8 mouse cellular contexts compared by ENCODE assay signal in the genomic region with DNA sequence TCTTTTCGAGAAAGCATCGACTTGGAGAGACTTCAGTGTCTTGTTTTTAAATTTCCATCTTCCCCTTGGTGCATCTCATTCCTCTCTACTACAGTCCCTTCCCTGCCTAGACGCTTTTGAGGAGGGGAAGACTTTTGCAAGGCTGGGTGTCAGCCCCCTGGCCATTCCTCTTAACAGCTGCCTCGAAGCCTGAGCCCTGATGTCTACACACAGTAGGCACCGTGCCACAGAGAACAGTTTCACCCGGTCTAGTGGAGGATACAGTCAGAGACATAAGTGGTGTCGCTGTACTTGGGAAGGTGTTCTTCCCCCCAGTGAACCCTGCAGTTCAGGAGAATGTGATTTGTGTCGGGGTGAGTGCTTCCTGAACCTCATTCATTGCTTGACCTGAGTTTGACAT. TPM values are rescaled to one million over a fixed set of nuclear protein-coding genes. Genes with fewer than 3 reads are reported as not detected.
DNase-seq lines count a peak whose midpoint lies in the region; ATAC-seq and TF ChIP-seq lines count a peak whose summit lies in the region.

No protein-coding gene starts in this region.

- in situ Hi-C loops in ES-E14 (cut with MboI; ENCODE audit: low sequenced_read_pairs in 2 of 2, unreplicated experiment in 2 of 2): no loop called here

- no peak overlapping the region; the same call in 1 of the 2 replicates for H3K27ac ChIP-seq in heart, adult 2 months
- H3K27ac ChIP-seq in ES-E14 (ENCODE audit: insufficient read depth, low read depth, low read length, poor library complexity, severe bottlenecking): no peak overlapping the region
- peak overlapping the region; percentile 97 to 98; a peak in 3 of 4 replicates for H3K27ac ChIP-seq in heart, embryonic 14.5 days (replicated peaks in 1 of 2; ENCODE audit: control insufficient read depth in 1 of 2, insufficient read depth in 1 of 2, low read depth in 2 of 2, low read length in 2 of 2)
- H3K27ac ChIP-seq in liver, postnatal 0 days (ENCODE audit: low read depth): peak overlapping the region; percentile 98

- H3K79me2 ChIP-seq in heart, adult 2 months (replicated peaks; ENCODE audit: control insufficient read depth, insufficient read depth, low read length): peaks cover 2% of the 10 kb centered on the region; the same call in 1 of the 2 replicates

- peak overlapping the region; percentile 85 for H3K4me2 ChIP-seq in heart, embryonic 14.5 days (ENCODE audit: low read length)
- peak overlapping the region; percentile 77 for H3K4me2 ChIP-seq in liver, postnatal 0 days (ENCODE audit: low read depth, low read length)

- peaks cover 7% of the 10 kb centered on the region for H3K4me1 ChIP-seq in heart, adult 2 months (ENCODE audit: control insufficient read depth, insufficient read depth, low read length)
- H3K4me1 ChIP-seq in ES-E14 (ENCODE audit: control insufficient read depth in 2 of 2, insufficient read depth in 2 of 2, low read length in 2 of 2, poor library complexity in 1 of 2): peaks cover 6 to 12% of the 10 kb centered on the region in 2 experiments; a peak in 3 of 4 replicates
- H3K4me1 ChIP-seq in heart, embryonic 14.5 days (ENCODE audit: control insufficient read depth in 2 of 2, insufficient read depth in 2 of 2, low read length in 2 of 2): peaks cover 7 to 16% of the 10 kb centered on the region in 2 experiments; a peak in 3 of 4 replicates
- H3K4me1 ChIP-seq in liver, postnatal 0 days (ENCODE audit: insufficient read depth): peaks cover 33% of the 10 kb centered on the region

- H3K9ac ChIP-seq in heart, adult 2 months (ENCODE audit: low read depth, low read length): peak overlapping the region; percentile 88
- H3K9ac ChIP-seq in ES-E14 (ENCODE audit: insufficient read depth, low read depth, low read length, poor library complexity, severe bottlenecking): peak overlapping the region; percentile 98
- peak overlapping the region; percentile 96 for H3K9ac ChIP-seq in heart, embryonic 14.5 days (ENCODE audit: low read length)
- H3K9ac ChIP-seq in liver, postnatal 0 days (replicated peaks): peak overlapping the region; percentile 86

- no peak for ATAC-seq in heart, embryonic 14.5 days (ENCODE audit: insufficient number of reproducible peaks, insufficient read depth, low FRiP score, low read depth)
- no peak for ATAC-seq in liver, postnatal 0 days

- intact Hi-C loops in heart, adult 2 months (cut with DNase I): loop anchor here (2.0 to 10.0 kb wide), 2 partner anchors 62 to 602 kb away; partner anchors contain the start of gene Atg16l2
- intact Hi-C loops in heart, postnatal 14 days (cut with DNase I): no loop called here

- peak overlapping the region; percentile 99 for H3K4me3 ChIP-seq in heart, adult 2 months
- peak overlapping the region; percentile 83 to 86 for H3K4me3 ChIP-seq in ES-E14 (ENCODE audit: insufficient read depth in 1 of 2, low read depth in 1 of 2, low read length in 2 of 2, poor library complexity in 1 of 2, severe bottlenecking in 1 of 2)
- H3K4me3 ChIP-seq in heart, embryonic 14.5 days (ENCODE audit: control insufficient read depth in 1 of 2, insufficient read depth in 1 of 2, low read depth in 1 of 2, low read length in 2 of 2): peak overlapping the region; percentile 83 to 90
- H3K4me3 ChIP-seq in liver, postnatal 0 days (ENCODE audit: low read depth, low read length): peak overlapping the region; percentile 79

- no peak for TF ChIP-seq CTCF in heart, adult 2 months (IDR thresholded peaks at IDR 0.05)
- TF ChIP-seq CTCF in liver, postnatal 0 days (IDR thresholded peaks at IDR 0.05; ENCODE audit: low read depth): no peak

- WGBS in heart, adult 2 months: 26% methylated on average over 8 of the region's 8 CpGs
- WGBS in heart, embryonic 14.5 days: 54% methylated on average over 8 of the region's 8 CpGs
- 20% methylated on average over 8 of the region's 8 CpGs for WGBS in liver, postnatal 0 days (ENCODE audit: insufficient replicate concordance)

- no peaks in the 10 kb centered on the region for H3K9me3 ChIP-seq in ES-E14 (ENCODE audit: control insufficient read depth, insufficient read depth, low read depth, low read length)
- H3K9me3 ChIP-seq in heart, embryonic 14.5 days (ENCODE audit: control insufficient read depth, low read length): no peaks in the 10 kb centered on the region
- no peaks in the 10 kb centered on the region for H3K9me3 ChIP-seq in liver, postnatal 0 days (ENCODE audit: low read length)

- no peak for TF ChIP-seq POLR2A in heart, adult 2 months (IDR thresholded peaks at IDR 0.05; ENCODE audit: insufficient read depth, low read depth, low read length)

- no peaks in the 10 kb centered on the region for H3K27me3 ChIP-seq in heart, adult 2 months (ENCODE audit: control insufficient read depth, insufficient read depth, low read length)
- no peaks in the 10 kb centered on the region for H3K27me3 ChIP-seq in heart, embryonic 14.5 days (ENCODE audit: control insufficient read depth, insufficient read depth, low read length)
- H3K27me3 ChIP-seq in liver, postnatal 0 days (ENCODE audit: insufficient read depth, low read length): no peaks in the 10 kb centered on the region

- no peaks in the 10 kb centered on the region for H3K36me3 ChIP-seq in heart, adult 2 months (ENCODE audit: control insufficient read depth, insufficient read depth, low read length)
- peaks cover 20% of the 10 kb centered on the region for H3K36me3 ChIP-seq in ES-E14 (ENCODE audit: control insufficient read depth, insufficient read depth, low read length, poor library complexity, severe bottlenecking)
- H3K36me3 ChIP-seq in heart, embryonic 14.5 days (ENCODE audit: control insufficient read depth, insufficient read depth, low read length): peaks cover 21% of the 10 kb centered on the region
- H3K36me3 ChIP-seq in liver, postnatal 0 days (replicated peaks; ENCODE audit: insufficient read depth, low read length): peaks cover 10% of the 10 kb centered on the region

- TF ChIP-seq EP300 in heart, adult 2 months (IDR thresholded peaks at IDR 0.05; ENCODE audit: insufficient read depth, low read depth, low read length): no peak
- TF ChIP-seq EP300 in liver, postnatal 0 days (IDR thresholded peaks at IDR 0.05; ENCODE audit: low read depth): no peak

- peak in 1 of 2 experiments; percentile 29 for DNase-seq in heart, adult 2 months
- no peak for DNase-seq in heart, postnatal 14 days
- DNase-seq in ES-E14 (ENCODE audit: low read depth, low spot score): no peak
- DNase-seq in liver, postnatal 0 days: no peak
- no peak for DNase-seq in urinary bladder, postnatal 10 days (ENCODE audit: low spot score)
- DNase-seq in gastrocnemius, adult 18-20 months (ENCODE audit: low spot score): no peak
- no peak for DNase-seq in retina, postnatal 1 day

TF ChIP-seq in ES-E14, 5 proteins besides CTCF, POLR2A, EP300 and RAD21:
- TF ChIP-seq ZC3H11A (IDR thresholded peaks at IDR 0.05; ENCODE audit: borderline replicate concordance, low read depth, low read length) (no peak), HCFC1 (IDR thresholded peaks at IDR 0.05; ENCODE audit: borderline replicate concordance, insufficient read depth, low read length) (no peak), CHD2 (IDR thresholded peaks at IDR 0.05; ENCODE audit: low read depth, low read length) (no peak), MAFK (IDR thresholded peaks at IDR 0.05; ENCODE audit: insufficient read depth, low read depth, low read length) (no peak), ZNF384 (IDR thresholded peaks at IDR 0.05; ENCODE audit: low read depth, low read length) (no peak)

RNA-seq across cellular contexts. Expression of gene Tomt, which starts 0.5 kb away (rescaled TPM):
- not detected for total RNA-seq in heart, adult 2 months (2021)
- polyA plus RNA-seq in heart, adult 2 months (2012; rRNA removed): 0.12 TPM in 1 of 2 replicates, not detected in the other
- total RNA-seq in heart, postnatal 14 days (2021): not detected
- 1.9 and 3.0 TPM in 2 replicates for total RNA-seq in ES-E14 (2012; rRNA removed)
- 0.12 and 0.14 TPM in 2 replicates for polyA plus RNA-seq in heart, embryonic 14.5 days (2014; fragmentation: Nextera tagmentation; extraction: Ambion mirVana)
- 0.09 and 0.12 TPM in 2 replicates for polyA plus RNA-seq in liver, postnatal 0 days (2015; fragmentation: Nextera tagmentation; extraction: Ambion mirVana)
- not detected for total RNA-seq in gastrocnemius, adult 18-20 months (2021)

RNA-seq across cellular contexts. Expression of gene Lamtor1, which starts 1.0 kb away (rescaled TPM):
- total RNA-seq in heart, adult 2 months (2021): 100 to 1,000 TPM; 104 to 125 TPM
- polyA plus RNA-seq in heart, adult 2 months (2012; rRNA removed): 244 and 272 TPM in 2 replicates
- total RNA-seq in heart, postnatal 14 days (2021): 10 to 100 TPM; 90.2 to 100.0 TPM
- total RNA-seq in ES-E14 (2012; rRNA removed): 90.8 and 106 TPM in 2 replicates
- polyA plus RNA-seq in heart, embryonic 14.5 days (2014; fragmentation: Nextera tagmentation; extraction: Ambion mirVana): 142 and 146 TPM in 2 replicates
- 61.5 and 62.2 TPM in 2 replicates for polyA plus RNA-seq in liver, postnatal 0 days (2015; fragmentation: Nextera tagmentation; extraction: Ambion mirVana)
- total RNA-seq in gastrocnemius, adult 18-20 months (2021): 100 to 1,000 TPM; 104 to 108 TPM

RNA-seq across cellular contexts. Expression of gene Lrrc51, which starts 27.0 kb away (rescaled TPM):
- 1 to 10 TPM; 3.0 to 4.5 TPM for total RNA-seq in heart, adult 2 months (2021)
- polyA plus RNA-seq in heart, adult 2 months (2012; rRNA removed): 7.5 and 11.6 TPM in 2 replicates
- 1 to 10 TPM; 2.9 to 3.9 TPM for total RNA-seq in heart, postnatal 14 days (2021)
- 2.6 TPM in 2 replicates for total RNA-seq in ES-E14 (2012; rRNA removed)
- 3.9 and 5.0 TPM in 2 replicates for polyA plus RNA-seq in heart, embryonic 14.5 days (2014; fragmentation: Nextera tagmentation; extraction: Ambion mirVana)
- polyA plus RNA-seq in liver, postnatal 0 days (2015; fragmentation: Nextera tagmentation; extraction: Ambion mirVana): 2.5 and 3.1 TPM in 2 replicates
- total RNA-seq in gastrocnemius, adult 18-20 months (2021): 1 to 10 TPM; 4.0 to 4.3 TPM

RNA-seq across cellular contexts. Expression of gene Numa1, which starts 27.2 kb away (rescaled TPM):
- 10 to 100 TPM; 88.3 to 93.8 TPM for total RNA-seq in heart, adult 2 months (2021)
- 53.3 and 63.3 TPM in 2 replicates for polyA plus RNA-seq in heart, adult 2 months (2012; rRNA removed)
- 10 to 100 TPM; 90.0 to 95.3 TPM for total RNA-seq in heart, postnatal 14 days (2021)
- total RNA-seq in ES-E14 (2012; rRNA removed): 91.0 and 95.6 TPM in 2 replicates
- polyA plus RNA-seq in heart, embryonic 14.5 days (2014; fragmentation: Nextera tagmentation; extraction: Ambion mirVana): 60.5 and 62.5 TPM in 2 replicates
- 14.1 and 17.2 TPM in 2 replicates for polyA plus RNA-seq in liver, postnatal 0 days (2015; fragmentation: Nextera tagmentation; extraction: Ambion mirVana)
- total RNA-seq in gastrocnemius, adult 18-20 months (2021): 10 to 100 TPM; 53.5 to 57.4 TPM

RNA-seq across cellular contexts. Expression of gene Folr1, which starts 36.1 kb away (rescaled TPM):
- not detected for total RNA-seq in heart, adult 2 months (2021)
- 0.39 and 2.1 TPM in 2 replicates for polyA plus RNA-seq in heart, adult 2 months (2012; rRNA removed)
- total RNA-seq in heart, postnatal 14 days (2021): 1 to 10 TPM in 1 of 2 experiments, under 1 TPM in 1; 0.71 to 1.5 TPM
- total RNA-seq in ES-E14 (2012; rRNA removed): 536 and 562 TPM in 2 replicates
- polyA plus RNA-seq in heart, embryonic 14.5 days (2014; fragmentation: Nextera tagmentation; extraction: Ambion mirVana): 5.0 and 6.5 TPM in 2 replicates
- polyA plus RNA-seq in liver, postnatal 0 days (2015; fragmentation: Nextera tagmentation; extraction: Ambion mirVana): 0.63 and 0.92 TPM in 2 replicates
- total RNA-seq in gastrocnemius, adult 18-20 months (2021): 1 to 10 TPM in 1 of 2 experiments, under 1 TPM in 1; 0.89 to 2.8 TPM

Comparison
In these comparisons a context has a peak if more than half of its experiments do, and no peak if none do; other contexts are left out.
1. H3K27ac ChIP-seq: peak in heart, embryonic 14.5 days (2 of 2) and liver, postnatal 0 days (single experiment); none in heart, adult 2 months (single experiment) and ES-E14 (single experiment).
2. Peak in every context shown above with its lines, with median percentiles within 50 percentile points of each other: H3K4me3 ChIP-seq and H3K9ac ChIP-seq.